Mouse (Mus musculus): ENCODE measurements around the gene Tmem140. TPM values are rescaled to one million over a fixed set of nuclear protein-coding genes. Genes with fewer than 3 reads are reported as not detected.

Tmem140 gene
- polyA plus RNA-seq, 1 experiment from 2014 or later, result 1.6 TPM

- H3K27ac ChIP-seq (replicated peaks; ENCODE audit: low read depth, low read length), result no peak overlapping the region
- H3K4me2 ChIP-seq (ENCODE audit: low read depth, severe bottlenecking), result no peak overlapping the region
- H3K9me3 ChIP-seq (ENCODE audit: control insufficient read depth, low read length), result no peaks in the 10 kb centered on the region
- ATAC-seq (ENCODE audit: insufficient number of reproducible peaks, low FRiP score, low TSS enrichment, low read depth) (no peak), DNase-seq (ENCODE audit: low spot score) (no peak)
- no peak overlapping the region for H3K4me3 ChIP-seq (ENCODE audit: low read depth, low read length)
- 0 out of 2 replicates have a peak, but pooled peaks cover 4% of the 10 kb centered on the region for H3K4me1 ChIP-seq (ENCODE audit: control insufficient read depth, insufficient read depth, low read length)
- no peak overlapping the region for H3K9ac ChIP-seq (ENCODE audit: low read length)
- WGBS, result 94% methylated on average over 12 of the region's 12 CpGs
- no peaks in the 10 kb centered on the region for H3K27me3 ChIP-seq (ENCODE audit: control insufficient read depth, insufficient read depth, low read length)
- H3K36me3 ChIP-seq (ENCODE audit: control insufficient read depth, insufficient read depth, low read length), result no peaks in the 10 kb centered on the region
Measured at GRCm38 (mm10) chr6:34920631-34921030, 57.7 kb downstream of the Tmem140 start.

GRCm38 (mm10) chr6:34921941-34922340, 59.0 kb downstream of the Tmem140 start:
- peak; percentile 49 for DNase-seq (ENCODE audit: low spot score)
- H3K9me3 ChIP-seq (ENCODE audit: control insufficient read depth, low read length), result no peaks in the 10 kb centered on the region
- H3K27ac ChIP-seq (replicated peaks; ENCODE audit: low read depth, low read length), result no peak overlapping the region
- H3K4me2 ChIP-seq (ENCODE audit: low read depth, severe bottlenecking), result no peak overlapping the region
- no peak for ATAC-seq (ENCODE audit: insufficient number of reproducible peaks, low FRiP score, low TSS enrichment, low read depth)
- no peaks in the 10 kb centered on the region for H3K27me3 ChIP-seq (ENCODE audit: control insufficient read depth, insufficient read depth, low read length)
- 0 out of 2 replicates have a peak, but pooled peaks cover 2% of the 10 kb centered on the region for H3K4me1 ChIP-seq (ENCODE audit: control insufficient read depth, insufficient read depth, low read length)
- 60% methylated on average over 12 of the region's 14 CpGs for WGBS
- H3K4me3 ChIP-seq (ENCODE audit: low read depth, low read length), result no peak overlapping the region
- no peak overlapping the region for H3K9ac ChIP-seq (ENCODE audit: low read length)
- no peaks in the 10 kb centered on the region for H3K36me3 ChIP-seq (ENCODE audit: control insufficient read depth, insufficient read depth, low read length)

Other genes with a start within 250 kb of the Tmem140 start
- gene Agbl3, start 82.7 kb upstream of the Tmem140 start, polyA plus RNA-seq (2014; fragmentation: Nextera tagmentation; extraction: Ambion mirVana), result 5.6 and 6.1 TPM in 2 replicates
- gene Cyren, start 14.9 kb downstream of the Tmem140 start, polyA plus RNA-seq (2014; fragmentation: Nextera tagmentation; extraction: Ambion mirVana), result 15.0 and 15.2 TPM in 2 replicates
- gene Wdr91, start 47.7 kb downstream of the Tmem140 start, polyA plus RNA-seq (2014; fragmentation: Nextera tagmentation; extraction: Ambion mirVana), result 10.3 and 10.9 TPM in 2 replicates
- gene Stra8, start 57.0 kb downstream of the Tmem140 start, polyA plus RNA-seq (2014; fragmentation: Nextera tagmentation; extraction: Ambion mirVana), result not detected in 2 replicates
- 0.52 TPM in 2 replicates for gene Slc23a4, start 125.3 kb downstream of the Tmem140 start, polyA plus RNA-seq (2014; fragmentation: Nextera tagmentation; extraction: Ambion mirVana)

All from limb, embryonic 11.5 days (tissue).